9 mouse cellular contexts compared by ENCODE assay signal in genomic region chr9:50603998-50604324, GRCm38 (mm10). TPM values are rescaled to one million over a fixed set of nuclear protein-coding genes. Genes with fewer than 3 reads are reported as not detected.
DNase-seq lines count a peak whose midpoint lies in the region; ATAC-seq and TF ChIP-seq lines count a peak whose summit lies in the region.
"Had no signal": no experiment of that assay in that cellular context is flagged by ENCODE, and none has a peak within 500 bp of the region (broad histone marks: within the 10 kb centered on the region; RNA-seq: fewer than 3 reads in every experiment).

No protein-coding gene starts in this region.

- WGBS in embryonic facial prominence, embryonic 10.5 days: 0% methylated on average over 24 of the region's 24 CpGs
- WGBS in hindbrain, postnatal 0 days: under 1% methylated on average over 24 of the region's 24 CpGs
- WGBS in midbrain, embryonic 16.5 days: under 1% methylated on average over 24 of the region's 24 CpGs

- peak overlapping the region; percentile 80 for H3K4me3 ChIP-seq in layer of hippocampus, adult 2 months
- H3K4me3 ChIP-seq in embryonic facial prominence, embryonic 10.5 days: peak overlapping the region; percentile 91
- peak overlapping the region; percentile 90 for H3K4me3 ChIP-seq in hindbrain, postnatal 0 days (ENCODE audit: low read length)
- peak overlapping the region; percentile 76 for H3K4me3 ChIP-seq in midbrain, embryonic 16.5 days (ENCODE audit: low read depth, low read length)

- peak overlapping the region; percentile 86 for H3K9ac ChIP-seq in hindbrain, postnatal 0 days (replicated peaks; ENCODE audit: low read length)
- peak overlapping the region; percentile 89 for H3K9ac ChIP-seq in midbrain, embryonic 16.5 days (ENCODE audit: low read depth, low read length)

- no peaks in the 10 kb centered on the region for H3K27me3 ChIP-seq in embryonic facial prominence, embryonic 10.5 days (replicated peaks; ENCODE audit: low read depth, poor library complexity, severe bottlenecking)
- no peaks in the 10 kb centered on the region for H3K27me3 ChIP-seq in hindbrain, postnatal 0 days (ENCODE audit: insufficient read depth, low read length)
- no peaks in the 10 kb centered on the region for H3K27me3 ChIP-seq in midbrain, embryonic 16.5 days (ENCODE audit: control insufficient read depth, insufficient read depth, low read depth, low read length)

- H3K4me1 ChIP-seq in embryonic facial prominence, embryonic 10.5 days: peaks cover 25% of the 10 kb centered on the region
- peaks cover 17% of the 10 kb centered on the region for H3K4me1 ChIP-seq in hindbrain, postnatal 0 days (ENCODE audit: insufficient read depth, low read length)
- H3K4me1 ChIP-seq in midbrain, embryonic 16.5 days (ENCODE audit: control insufficient read depth, insufficient read depth, low read length): peaks cover 26% of the 10 kb centered on the region

- peak overlapping the region; percentile 96 for H3K27ac ChIP-seq in layer of hippocampus, adult 2 months
- H3K27ac ChIP-seq in embryonic facial prominence, embryonic 10.5 days (replicated peaks): peak overlapping the region; percentile 94
- peak overlapping the region; percentile 87 for H3K27ac ChIP-seq in hindbrain, postnatal 0 days
- H3K27ac ChIP-seq in midbrain, embryonic 16.5 days (ENCODE audit: low read length): peak overlapping the region; percentile 85

- peaks cover 62% of the 10 kb centered on the region for H3K36me3 ChIP-seq in embryonic facial prominence, embryonic 10.5 days (replicated peaks)
- peaks cover 19% of the 10 kb centered on the region for H3K36me3 ChIP-seq in hindbrain, postnatal 0 days (ENCODE audit: insufficient read depth, low read length)
- H3K36me3 ChIP-seq in midbrain, embryonic 16.5 days (ENCODE audit: control insufficient read depth, insufficient read depth, low read length): peaks cover 11% of the 10 kb centered on the region

- peak overlapping the region; percentile 86 for H3K4me2 ChIP-seq in hindbrain, postnatal 0 days (ENCODE audit: low read depth, low read length)
- peak overlapping the region; percentile 94 for H3K4me2 ChIP-seq in midbrain, embryonic 16.5 days (ENCODE audit: low read length)

- peak; percentile 92 for ATAC-seq in hindbrain, postnatal 0 days
- peak; percentile 90 for ATAC-seq in midbrain, embryonic 16.5 days

- H3K9me3 ChIP-seq in embryonic facial prominence, embryonic 10.5 days: no peaks in the 10 kb centered on the region
- H3K9me3 ChIP-seq in hindbrain, postnatal 0 days (ENCODE audit: low read length): no peaks in the 10 kb centered on the region
- no peaks in the 10 kb centered on the region for H3K9me3 ChIP-seq in midbrain, embryonic 16.5 days (replicated peaks; ENCODE audit: control insufficient read depth, low read length, poor library complexity, severe bottlenecking)

- no peak for DNase-seq in layer of hippocampus, adult 2 months (ENCODE audit: low spot score in 2 of 2)
- no peak for DNase-seq in layer of hippocampus, adult 8-10 months (ENCODE audit: low spot score in 2 of 2)
- no peak for DNase-seq in embryonic facial prominence, embryonic 10.5 days (ENCODE audit: low spot score)
- DNase-seq in hindbrain, postnatal 0 days (ENCODE audit: low spot score): no peak
- DNase-seq in thymus, postnatal 25 days: no peak
- DNase-seq in right cerebral cortex, postnatal 36 days (ENCODE audit: low spot score in 2 of 2): no peak
- DNase-seq in spleen, adult 18-20 months: no peak

- peak; percentile 31 for TF ChIP-seq CTCF in layer of hippocampus, adult 2 months (conservative IDR thresholded peaks at IDR 0.05)
- peak; percentile 65 for TF ChIP-seq CTCF in hindbrain, postnatal 0 days (IDR thresholded peaks at IDR 0.05; ENCODE audit: low read depth)

RNA-seq across cellular contexts. Expression of gene Timm8b, which starts 0.3 kb away (rescaled TPM):
- total RNA-seq in layer of hippocampus, adult 2 months (2021): 100 to 1,000 TPM; 206 to 234 TPM
- total RNA-seq in layer of hippocampus, adult 8-10 months (2022): 100 to 1,000 TPM; 182 to 219 (median 194) TPM
- 316 and 320 TPM in 2 replicates for polyA plus RNA-seq in embryonic facial prominence, embryonic 10.5 days (2016; fragmentation: Nextera tagmentation; extraction: Ambion mirVana)
- 131 and 165 TPM in 2 replicates for total RNA-seq in hindbrain, postnatal 0 days (2014; rRNA removed)
- 442 and 445 TPM in 2 replicates for polyA plus RNA-seq in hindbrain, postnatal 0 days (2015; fragmentation: Nextera tagmentation; extraction: Ambion mirVana)
- 325 and 329 TPM in 2 replicates for polyA plus RNA-seq in midbrain, embryonic 16.5 days (2015; fragmentation: Nextera tagmentation; extraction: Ambion mirVana)

RNA-seq across cellular contexts. Expression of gene Sdhd, which starts 0.3 kb away (rescaled TPM):
- 100 to 1,000 TPM; 109 to 112 TPM for total RNA-seq in layer of hippocampus, adult 2 months (2021)
- 100 to 1,000 TPM; 108 to 126 (median 114) TPM for total RNA-seq in layer of hippocampus, adult 8-10 months (2022)
- 312 and 315 TPM in 2 replicates for polyA plus RNA-seq in embryonic facial prominence, embryonic 10.5 days (2016; fragmentation: Nextera tagmentation; extraction: Ambion mirVana)
- 217 and 251 TPM in 2 replicates for total RNA-seq in hindbrain, postnatal 0 days (2014; rRNA removed)
- 355 and 363 TPM in 2 replicates for polyA plus RNA-seq in hindbrain, postnatal 0 days (2015; fragmentation: Nextera tagmentation; extraction: Ambion mirVana)
- polyA plus RNA-seq in midbrain, embryonic 16.5 days (2015; fragmentation: Nextera tagmentation; extraction: Ambion mirVana): 222 and 248 TPM in 2 replicates

RNA-seq across cellular contexts. Expression of gene Pih1d2, which starts 13.2 kb away (rescaled TPM):
- 1 to 10 TPM; 2.3 to 2.7 TPM for total RNA-seq in layer of hippocampus, adult 2 months (2021)
- total RNA-seq in layer of hippocampus, adult 8-10 months (2022): 1 to 10 TPM; 2.7 to 6.2 (median 5.7) TPM
- 7.4 and 7.7 TPM in 2 replicates for polyA plus RNA-seq in embryonic facial prominence, embryonic 10.5 days (2016; fragmentation: Nextera tagmentation; extraction: Ambion mirVana)
- 1.2 and 2.6 TPM in 2 replicates for total RNA-seq in hindbrain, postnatal 0 days (2014; rRNA removed)
- polyA plus RNA-seq in hindbrain, postnatal 0 days (2015; fragmentation: Nextera tagmentation; extraction: Ambion mirVana): 5.5 and 7.7 TPM in 2 replicates
- polyA plus RNA-seq in midbrain, embryonic 16.5 days (2015; fragmentation: Nextera tagmentation; extraction: Ambion mirVana): 5.7 and 5.9 TPM in 2 replicates

RNA-seq across cellular contexts. Expression of gene Nkapd1, which starts 13.3 kb away (rescaled TPM):
- total RNA-seq in layer of hippocampus, adult 2 months (2021): 10 to 100 TPM; 20.8 to 22.1 TPM
- 10 to 100 TPM; 17.0 to 23.7 (median 19.5) TPM for total RNA-seq in layer of hippocampus, adult 8-10 months (2022)
- 22.4 and 23.3 TPM in 2 replicates for polyA plus RNA-seq in embryonic facial prominence, embryonic 10.5 days (2016; fragmentation: Nextera tagmentation; extraction: Ambion mirVana)
- total RNA-seq in hindbrain, postnatal 0 days (2014; rRNA removed): 10.7 and 15.0 TPM in 2 replicates
- 20.2 and 21.2 TPM in 2 replicates for polyA plus RNA-seq in hindbrain, postnatal 0 days (2015; fragmentation: Nextera tagmentation; extraction: Ambion mirVana)
- 16.4 and 19.8 TPM in 2 replicates for polyA plus RNA-seq in midbrain, embryonic 16.5 days (2015; fragmentation: Nextera tagmentation; extraction: Ambion mirVana)

RNA-seq across cellular contexts. Expression of gene Tex12, which starts 42.8 kb away (rescaled TPM):
- not detected for total RNA-seq in layer of hippocampus, adult 2 months (2021)
- not detected for total RNA-seq in layer of hippocampus, adult 8-10 months (2022)
- polyA plus RNA-seq in embryonic facial prominence, embryonic 10.5 days (2016; fragmentation: Nextera tagmentation; extraction: Ambion mirVana): not detected in 2 replicates
- not detected in 2 replicates for total RNA-seq in hindbrain, postnatal 0 days (2014; rRNA removed)
- 0.21 and 0.34 TPM in 2 replicates for polyA plus RNA-seq in hindbrain, postnatal 0 days (2015; fragmentation: Nextera tagmentation; extraction: Ambion mirVana)
- polyA plus RNA-seq in midbrain, embryonic 16.5 days (2015; fragmentation: Nextera tagmentation; extraction: Ambion mirVana): 0.24 and 0.28 TPM in 2 replicates
- total RNA-seq: layer of hippocampus, postnatal 14 days had no signal
